Mouse (Mus musculus): Measurements from ENCODE around the gene Gprc5b.

DNA sequence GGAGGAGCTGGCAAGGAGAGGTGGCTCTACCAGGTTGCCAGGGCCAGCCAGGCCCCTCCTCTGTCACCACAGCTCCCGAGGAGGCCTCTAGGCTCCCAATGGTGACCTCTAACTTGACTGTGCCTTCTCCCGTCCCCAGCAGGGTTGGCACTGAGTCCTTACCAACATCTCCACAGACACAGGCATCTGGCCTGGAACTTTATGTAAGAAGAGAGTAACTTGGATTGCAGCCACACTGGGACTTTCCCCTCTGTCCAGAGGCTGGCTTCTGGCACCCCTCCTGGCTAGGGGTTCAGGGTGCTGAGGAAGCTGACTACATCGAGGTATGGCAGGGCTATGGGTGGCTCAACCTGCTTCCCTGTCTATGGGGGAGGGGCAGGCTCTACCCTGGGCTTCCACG is 13.7 kb downstream of the Gprc5b start:
- TF ChIP-seq CTCF (IDR thresholded peaks at IDR 0.05; ENCODE audit: low read depth, low read length) (no peak), POLR2A (IDR thresholded peaks at IDR 0.05; ENCODE audit: extremely low read depth, insufficient read depth, low read length) (no peak)

Measured in liver, adult 2 months (tissue).